Mouse (Mus musculus): ENCODE measurements around the gene Zfp950.

GRCm38 (mm10) chr19:61021502-61021901, 119.1 kb downstream of the Zfp950 start:
- TF ChIP-seq GATA1 (IDR thresholded peaks at IDR 0.05; ENCODE audit: low read length), result no peak
- no peak for TF ChIP-seq TAL1 (IDR thresholded peaks at IDR 0.05; ENCODE audit: low read length)

Measured in erythroblast, embryonic 14.5 days (primary cell).